Mouse (Mus musculus): ENCODE results near the gene Lpcat1. TPM values are rescaled to one million over a fixed set of nuclear protein-coding genes. Genes with fewer than 3 reads are reported as not detected.
A peak's percentile ranks its signal among the peaks of the same experiment; 100 is the strongest.

The Lpcat1 gene
- polyA plus RNA-seq, 1 experiment from 2014 or later: 55.0 TPM

DNA sequence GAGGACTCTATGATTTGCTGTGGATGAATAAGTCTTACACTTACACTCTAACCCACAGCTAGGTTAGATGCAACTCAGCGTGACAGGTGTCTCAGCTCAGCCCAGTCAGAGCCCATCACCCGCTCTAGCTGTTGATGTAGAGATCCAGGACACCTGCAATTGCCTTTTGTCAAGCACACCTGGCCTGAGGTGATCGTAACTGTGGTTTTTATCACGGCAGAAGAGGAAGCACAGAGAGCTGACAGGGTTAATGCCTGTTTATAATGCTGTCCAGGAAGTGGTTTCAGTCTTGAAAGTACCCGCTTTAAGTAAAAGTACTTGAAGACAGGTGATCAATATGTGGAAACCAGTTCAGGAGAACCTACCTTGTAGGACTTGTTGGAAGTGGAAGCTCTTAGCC, 32.3 kb upstream of the Lpcat1 start:
- 89% methylated on average over 5 of the region's 5 CpGs for WGBS
- H3K4me2 ChIP-seq: no peak overlapping the region
- H3K4me1 ChIP-seq (replicated peaks): no peaks in the 10 kb centered on the region; the same call in 1 of the 2 replicates
- H3K27me3 ChIP-seq: peaks cover under 1% of the 10 kb centered on the region; the same call in 1 of the 2 replicates
- no peak overlapping the region for H3K27ac ChIP-seq (replicated peaks)
- no peak overlapping the region for H3K4me3 ChIP-seq
- H3K9ac ChIP-seq: no peak overlapping the region
- no peaks in the 10 kb centered on the region for H3K36me3 ChIP-seq
- ATAC-seq (ENCODE audit: low read depth): no peak
- no peaks in the 10 kb centered on the region for H3K9me3 ChIP-seq

- 86% methylated on average over 7 of the region's 7 CpGs for WGBS
- no peaks in the 10 kb centered on the region for H3K36me3 ChIP-seq
- H3K9ac ChIP-seq: no peak overlapping the region
- no peak for ATAC-seq (ENCODE audit: low read depth)
- no peak overlapping the region for H3K27ac ChIP-seq (replicated peaks)
- no peaks in the 10 kb centered on the region for H3K27me3 ChIP-seq
- H3K9me3 ChIP-seq: no peaks in the 10 kb centered on the region
- H3K4me1 ChIP-seq (replicated peaks): no peaks in the 10 kb centered on the region; the same call in 1 of the 2 replicates
- no peak overlapping the region for H3K4me3 ChIP-seq
- no peak overlapping the region for H3K4me2 ChIP-seq
These were observed 31.3 kb upstream of the Lpcat1 start for GRCm38 (mm10) chr13:73435662-73436061.

- no peak overlapping the region for H3K4me2 ChIP-seq
- no peaks in the 10 kb centered on the region for H3K36me3 ChIP-seq
- no peak overlapping the region for H3K4me3 ChIP-seq
- 48% methylated on average over 9 of the region's 9 CpGs for WGBS
- H3K4me1 ChIP-seq (replicated peaks): no peaks in the 10 kb centered on the region; the same call in 1 of the 2 replicates
- H3K9ac ChIP-seq: no peak overlapping the region
- ATAC-seq (ENCODE audit: low read depth): peak; percentile 36; the same call in 1 of the 2 replicates
- H3K27ac ChIP-seq (replicated peaks): no peak overlapping the region
- no peaks in the 10 kb centered on the region for H3K27me3 ChIP-seq
- H3K9me3 ChIP-seq: no peaks in the 10 kb centered on the region
These were observed 27.9 kb upstream of the Lpcat1 start for GRCm38 (mm10) chr13:73439057-73439456.

- 95% methylated on average over 4 of the region's 4 CpGs for WGBS
- no peak for ATAC-seq (ENCODE audit: low read depth)
These were observed 26.0 kb upstream of the Lpcat1 start for GRCm38 (mm10) chr13:73441032-73441431.

DNA sequence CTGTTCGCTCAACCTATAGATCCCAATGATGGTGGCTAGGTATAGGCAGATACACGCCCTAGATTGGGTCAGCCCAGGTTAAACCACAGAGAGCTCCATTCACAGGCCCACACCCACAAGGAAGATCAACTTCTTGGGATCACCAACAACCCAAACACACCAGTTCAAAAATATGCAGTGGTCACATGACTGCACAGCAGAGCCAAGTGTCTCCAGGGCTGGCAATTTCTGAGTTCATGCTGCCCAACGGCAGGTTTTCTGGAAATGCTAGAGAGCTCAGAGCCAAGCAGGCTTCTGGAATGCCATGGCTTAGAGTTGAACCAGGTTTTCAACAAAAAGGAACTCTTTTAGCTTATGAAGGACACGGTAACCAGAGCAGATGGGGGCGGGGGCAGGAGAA, 25.3 kb upstream of the Lpcat1 start:
- no peak overlapping the region for H3K9ac ChIP-seq
- H3K9me3 ChIP-seq: no peaks in the 10 kb centered on the region
- no peaks in the 10 kb centered on the region for H3K36me3 ChIP-seq
- WGBS: 94% methylated on average over 5 of the region's 5 CpGs
- no peak overlapping the region for H3K27ac ChIP-seq (replicated peaks)
- no peaks in the 10 kb centered on the region for H3K27me3 ChIP-seq
- H3K4me1 ChIP-seq (replicated peaks): peaks cover 8% of the 10 kb centered on the region
- H3K4me2 ChIP-seq: no peak overlapping the region
- no peak overlapping the region for H3K4me3 ChIP-seq
- no peak for ATAC-seq (ENCODE audit: low read depth)

More at GRCm38 (mm10) chr13:73441032-73441431, 26.0 kb upstream of the Lpcat1 start:
- H3K4me1 ChIP-seq (replicated peaks): peaks cover 3% of the 10 kb centered on the region; the same call in 1 of the 2 replicates
- no peak overlapping the region for H3K4me3 ChIP-seq
- no peak overlapping the region for H3K27ac ChIP-seq (replicated peaks)
- no peaks in the 10 kb centered on the region for H3K9me3 ChIP-seq
- H3K9ac ChIP-seq: no peak overlapping the region
- H3K27me3 ChIP-seq: no peaks in the 10 kb centered on the region
- no peaks in the 10 kb centered on the region for H3K36me3 ChIP-seq
- no peak overlapping the region for H3K4me2 ChIP-seq

- ATAC-seq (ENCODE audit: low read depth): no peak
- Histone ChIP-seq H3K9me3 (no peaks in the 10 kb centered on the region), H3K4me3 (no peak overlapping the region), H3K9ac (no peak overlapping the region), H3K36me3 (no peaks in the 10 kb centered on the region), H3K27ac (replicated peaks) (no peak overlapping the region), H3K4me1 (replicated peaks) (peaks cover 10% of the 10 kb centered on the region), H3K27me3 (no peaks in the 10 kb centered on the region), H3K4me2 (no peak overlapping the region)
- 81% methylated on average over 5 of the region's 5 CpGs for WGBS
These were observed 24.6 kb upstream of the Lpcat1 start for GRCm38 (mm10) chr13:73442431-73442830.

DNA sequence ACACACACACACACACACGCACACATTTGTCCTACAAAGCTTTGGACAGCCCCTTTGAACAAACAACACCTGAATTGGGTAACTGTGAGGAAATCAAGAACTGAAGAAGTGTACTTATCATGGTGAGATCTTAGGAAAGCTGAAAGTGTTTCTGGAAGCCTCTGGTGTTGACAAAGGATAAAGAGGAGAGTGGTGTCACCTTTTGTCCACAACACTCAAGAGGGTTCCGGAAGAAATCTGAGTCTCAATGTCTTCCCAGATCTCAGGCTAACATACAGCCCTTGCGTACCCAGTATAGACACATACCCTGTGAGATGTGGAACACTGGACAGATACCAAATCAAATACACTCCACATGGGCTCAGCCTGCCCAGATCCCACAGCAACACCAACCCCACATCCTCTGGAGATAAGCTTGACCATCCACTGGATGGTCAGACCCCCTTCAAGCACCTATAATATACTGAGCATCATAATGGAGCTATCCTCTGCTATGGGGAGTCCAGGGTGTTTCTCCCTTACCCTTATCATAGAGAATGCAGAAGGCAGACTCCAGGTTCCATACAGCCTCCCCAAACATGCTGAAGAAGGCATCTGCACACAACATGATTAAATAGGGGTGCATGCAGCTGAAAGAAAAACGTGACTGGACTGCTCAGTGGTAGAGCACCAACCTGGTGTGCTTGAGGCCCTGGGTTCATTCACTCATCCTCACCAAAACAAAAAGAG, 23.7 kb upstream of the Lpcat1 start:
- Histone ChIP-seq H3K27me3 (no peaks in the 10 kb centered on the region), H3K4me1 (replicated peaks) (peaks cover 10% of the 10 kb centered on the region), H3K9me3 (no peaks in the 10 kb centered on the region), H3K4me2 (no peak overlapping the region), H3K27ac (replicated peaks) (no peak overlapping the region), H3K4me3 (no peak overlapping the region), H3K36me3 (no peaks in the 10 kb centered on the region), H3K9ac (no peak overlapping the region)
- no peak for ATAC-seq (ENCODE audit: low read depth)
- 88% methylated on average over 4 of the region's 4 CpGs for WGBS

DNA sequence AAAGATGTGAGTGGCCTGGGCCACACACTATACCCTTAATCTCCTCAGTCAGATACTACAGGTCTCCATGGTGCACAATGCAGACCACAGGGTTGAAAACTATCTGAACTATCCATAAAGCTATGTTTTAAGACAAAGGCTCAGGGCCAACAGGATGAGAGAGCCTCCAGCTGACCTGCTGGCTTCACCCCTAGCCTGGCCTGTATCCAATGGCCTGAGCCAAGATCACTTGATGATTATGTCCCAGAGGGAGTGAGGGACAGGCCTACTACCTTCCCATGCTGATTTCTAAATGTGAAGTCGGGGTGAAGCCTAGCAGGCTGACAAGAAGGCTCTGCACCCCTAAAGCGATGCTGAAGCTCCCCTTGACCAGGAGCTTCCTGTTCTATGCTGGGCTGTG, 21.9 kb upstream of the Lpcat1 start:
- H3K9ac ChIP-seq: no peak overlapping the region
- no peaks in the 10 kb centered on the region for H3K36me3 ChIP-seq
- no peak overlapping the region for H3K4me3 ChIP-seq
- no peaks in the 10 kb centered on the region for H3K9me3 ChIP-seq
- peaks cover 10% of the 10 kb centered on the region for H3K4me1 ChIP-seq (replicated peaks)
- 84% methylated on average over 2 of the region's 2 CpGs for WGBS
- H3K4me2 ChIP-seq: no peak overlapping the region
- no peak for ATAC-seq (ENCODE audit: low read depth)
- no peaks in the 10 kb centered on the region for H3K27me3 ChIP-seq
- H3K27ac ChIP-seq (replicated peaks): no peak overlapping the region

DNA sequence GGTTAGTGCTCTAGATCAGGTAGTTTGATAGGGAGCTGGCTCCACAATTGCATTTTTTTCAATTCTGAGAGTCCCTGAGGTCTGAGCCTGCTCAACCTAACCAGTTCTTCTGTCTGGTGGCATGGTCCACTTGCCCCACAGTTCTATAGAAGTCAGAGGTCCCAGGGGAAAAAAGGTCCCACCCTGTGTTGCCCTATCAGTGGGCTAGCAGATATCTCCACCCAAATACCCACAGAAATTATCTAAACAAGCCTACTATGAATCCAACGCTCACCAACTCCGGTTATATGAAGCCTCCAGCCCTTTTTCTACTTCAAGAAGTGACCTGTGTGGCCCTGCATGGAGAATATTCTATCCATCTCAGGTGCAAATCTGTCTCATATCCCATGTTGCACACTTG, 20.9 kb upstream of the Lpcat1 start:
- Histone ChIP-seq H3K4me1 (replicated peaks) (peaks cover 10% of the 10 kb centered on the region), H3K4me3 (no peak overlapping the region), H3K27me3 (no peaks in the 10 kb centered on the region), H3K9ac (no peak overlapping the region), H3K9me3 (no peaks in the 10 kb centered on the region), H3K27ac (replicated peaks) (peak overlapping the region; percentile 59), H3K4me2 (no peak overlapping the region), H3K36me3 (no peaks in the 10 kb centered on the region)
- WGBS: 82% methylated on average over 2 of the region's 2 CpGs
- ATAC-seq (ENCODE audit: low read depth): no peak

DNA sequence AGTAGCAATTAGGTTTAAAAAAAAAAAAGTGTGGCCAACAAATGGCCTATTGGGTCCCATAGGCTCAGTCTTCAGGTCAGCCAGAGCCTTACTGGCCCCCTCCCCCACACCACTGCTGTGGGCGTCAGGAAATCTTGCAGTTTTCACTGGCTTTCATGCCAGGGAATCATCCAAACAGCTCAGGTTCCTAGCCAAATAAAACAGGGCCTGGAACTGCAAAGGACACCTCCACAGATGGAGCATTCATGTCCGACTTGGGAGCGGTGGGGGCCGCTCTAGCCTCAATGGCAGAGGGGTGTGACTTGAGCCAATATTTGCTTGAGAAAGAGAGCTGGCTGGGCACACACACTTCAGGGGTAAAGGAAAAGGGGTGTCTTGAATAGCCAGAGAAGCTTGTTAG, 20.5 kb upstream of the Lpcat1 start:
- H3K27me3 ChIP-seq: no peaks in the 10 kb centered on the region
- no peak overlapping the region for H3K4me2 ChIP-seq
- H3K9ac ChIP-seq: no peak overlapping the region
- no peak overlapping the region for H3K4me3 ChIP-seq
- 64% methylated on average over 4 of the region's 4 CpGs for WGBS
- no peaks in the 10 kb centered on the region for H3K9me3 ChIP-seq
- H3K36me3 ChIP-seq: no peaks in the 10 kb centered on the region
- peaks cover 10% of the 10 kb centered on the region for H3K4me1 ChIP-seq (replicated peaks)
- peak overlapping the region; percentile 59 for H3K27ac ChIP-seq (replicated peaks)
- ATAC-seq (ENCODE audit: low read depth): peak; percentile 71

DNA sequence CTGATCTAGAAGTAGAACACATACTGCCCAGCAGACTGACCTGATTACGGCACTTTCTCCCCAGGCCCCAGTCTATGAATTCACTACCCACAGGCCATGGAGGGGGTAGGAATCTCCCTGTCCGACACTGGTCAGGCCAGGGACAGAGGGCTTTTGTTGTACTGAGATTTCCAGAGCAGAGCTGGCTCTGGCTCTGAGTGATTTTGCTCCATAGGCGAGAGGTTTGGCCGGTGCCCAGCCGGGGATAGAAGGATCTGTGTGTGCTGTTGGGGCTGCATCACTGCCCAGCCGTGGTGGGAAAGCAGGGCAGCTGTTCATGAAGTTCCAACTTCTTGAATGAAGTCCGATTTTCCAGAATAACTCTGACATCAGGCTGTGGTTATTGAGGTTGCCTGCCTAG, 20.1 kb upstream of the Lpcat1 start:
- H3K4me3 ChIP-seq: no peak overlapping the region
- H3K36me3 ChIP-seq: no peaks in the 10 kb centered on the region
- peak overlapping the region; percentile 59 for H3K27ac ChIP-seq (replicated peaks)
- peak; percentile 88 for ATAC-seq (ENCODE audit: low read depth)
- no peaks in the 10 kb centered on the region for H3K9me3 ChIP-seq
- 51% methylated on average over 7 of the region's 7 CpGs for WGBS
- H3K4me1 ChIP-seq (replicated peaks): peaks cover 10% of the 10 kb centered on the region
- H3K9ac ChIP-seq: no peak overlapping the region
- no peak overlapping the region for H3K4me2 ChIP-seq
- no peaks in the 10 kb centered on the region for H3K27me3 ChIP-seq

DNA sequence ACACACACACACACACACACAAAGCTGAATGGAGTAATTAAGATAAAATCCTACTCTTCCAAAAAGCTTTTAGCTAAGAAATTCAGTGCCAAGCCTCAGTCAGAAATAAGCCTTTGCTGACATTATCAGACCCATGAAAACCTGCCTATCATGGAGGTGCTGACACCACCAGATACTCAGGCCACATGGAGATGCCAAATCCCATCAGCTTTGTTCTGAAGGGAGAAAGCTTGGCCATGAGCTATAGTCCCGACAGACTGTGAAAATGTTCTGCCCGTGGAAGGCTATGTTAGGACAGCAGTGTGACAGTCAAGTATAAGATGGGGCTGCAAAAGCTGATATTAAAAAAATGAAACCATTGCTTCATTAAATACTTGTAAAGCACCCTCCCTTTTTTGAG, 19.5 kb upstream of the Lpcat1 start:
- no peak for ATAC-seq (ENCODE audit: low read depth)
- WGBS: 80% methylated on average over 2 of the region's 2 CpGs

DNA sequence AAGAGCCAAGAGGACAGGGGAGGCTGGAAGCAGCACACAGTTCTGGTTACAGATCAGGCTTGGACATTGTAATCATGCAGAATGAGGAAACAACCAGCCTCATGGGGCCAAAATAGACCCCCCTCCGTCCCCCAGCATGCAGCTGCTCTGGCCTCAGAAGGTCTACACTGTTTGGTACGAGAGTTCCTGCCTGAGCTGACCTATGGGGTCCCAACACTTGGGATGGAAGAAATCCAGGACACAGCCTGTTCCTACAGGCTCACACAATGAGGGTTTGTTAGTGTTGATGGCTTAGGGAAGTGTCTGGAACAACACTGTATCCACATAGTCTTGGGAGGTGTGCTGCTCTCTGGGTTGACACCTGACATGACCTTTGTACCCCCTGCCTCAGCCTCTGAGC, 18.8 kb upstream of the Lpcat1 start:
- H3K36me3 ChIP-seq: no peaks in the 10 kb centered on the region
- no peak overlapping the region for H3K9ac ChIP-seq
- no peak overlapping the region for H3K4me2 ChIP-seq
- H3K4me3 ChIP-seq: no peak overlapping the region
- WGBS: 57% methylated on average over 2 of the region's 2 CpGs
- no peak for ATAC-seq (ENCODE audit: low read depth)
- no peak overlapping the region for H3K27ac ChIP-seq (replicated peaks)
- H3K4me1 ChIP-seq (replicated peaks): peaks cover 10% of the 10 kb centered on the region
- no peaks in the 10 kb centered on the region for H3K27me3 ChIP-seq
- H3K9me3 ChIP-seq: no peaks in the 10 kb centered on the region

More for the DNA sequence above, 19.5 kb upstream of the Lpcat1 start:
- Histone ChIP-seq H3K27me3 (no peaks in the 10 kb centered on the region), H3K36me3 (no peaks in the 10 kb centered on the region), H3K9me3 (no peaks in the 10 kb centered on the region), H3K4me2 (no peak overlapping the region), H3K4me1 (replicated peaks) (peaks cover 10% of the 10 kb centered on the region), H3K27ac (replicated peaks) (peak overlapping the region; percentile 59), H3K4me3 (no peak overlapping the region), H3K9ac (no peak overlapping the region)
